Mouse (Mus musculus) layer of hippocampus, adult 11-12 months (tissue): ENCODE data around the gene Nedd4.
"Not testable (repeated sequence)": the region's sequence is repeated elsewhere in the genome, so short reads cannot be mapped to it uniquely, and the experiment has no call there.

Experiments used
- DNase-seq: peaks from one replicate; pipeline ENCODE4 v3.0.0; 2022; ENCODE audit warnings: low spot score

The Nedd4 gene

GRCm38 (mm10) chr9:72652961-72653360 is 9.2 kb upstream of the Nedd4 start:
- DNase-seq: no peak

- no peak for DNase-seq
These were observed 8.6 kb upstream of the Nedd4 start for GRCm38 (mm10) chr9:72653533-72653932.

DNA sequence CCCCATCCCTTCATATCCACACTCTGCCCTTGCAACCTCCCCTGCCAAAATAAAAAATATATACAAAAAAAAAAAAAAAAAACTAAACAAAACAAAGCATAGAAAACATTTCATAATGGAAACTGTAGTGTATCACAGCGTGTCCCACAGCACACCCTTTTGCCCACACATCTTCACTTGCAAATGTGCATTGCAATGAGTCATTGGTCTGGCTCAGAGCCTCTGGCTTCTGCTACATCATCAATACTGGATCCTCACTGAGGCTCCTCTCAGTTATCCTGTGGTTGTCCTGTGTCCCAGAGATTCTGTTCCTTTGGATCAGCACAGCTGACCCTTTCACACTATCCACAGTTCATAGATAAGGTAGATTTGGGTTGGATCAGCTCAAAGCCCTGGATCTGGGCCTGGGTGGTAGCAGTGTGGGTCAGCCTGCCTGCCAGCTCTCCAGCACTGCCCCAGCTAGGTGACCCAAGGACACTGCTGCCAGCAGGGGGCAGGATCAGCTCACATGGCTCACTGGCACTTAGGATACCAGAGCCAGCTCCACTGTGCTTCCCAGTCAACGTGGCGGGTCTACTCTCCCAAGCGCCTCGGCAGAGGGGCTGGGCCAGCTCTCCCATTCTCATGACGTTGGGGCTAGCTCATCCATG is 7.4 kb upstream of the Nedd4 start:
- peak; percentile 67 for DNase-seq

DNA sequence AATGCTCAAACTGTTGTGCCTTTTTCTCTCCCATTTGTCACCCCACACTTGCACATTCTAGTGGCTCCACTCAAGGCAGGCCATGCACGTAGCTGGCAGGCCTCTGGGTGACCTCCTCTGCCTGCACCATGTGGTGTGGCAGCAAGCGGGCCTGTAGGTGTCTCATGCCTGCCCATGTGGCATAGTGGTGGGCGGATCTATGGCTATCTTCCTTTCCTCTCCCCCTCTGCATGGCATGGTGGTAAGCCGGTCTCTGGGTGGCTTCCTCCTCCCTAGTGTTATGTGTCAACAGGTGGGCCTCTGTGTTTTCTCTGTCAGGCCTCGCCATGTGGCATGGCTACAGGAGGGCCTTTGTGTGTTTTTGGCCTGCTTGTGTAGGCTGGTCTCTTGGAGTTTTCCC is 6.5 kb upstream of the Nedd4 start:
- no peak for DNase-seq

- no peak for DNase-seq
These were observed 5.7 kb upstream of the Nedd4 start for GRCm38 (mm10) chr9:72656491-72656890.

GRCm38 (mm10) chr9:72656940-72657339 is 5.2 kb upstream of the Nedd4 start:
- DNase-seq: no peak

DNA sequence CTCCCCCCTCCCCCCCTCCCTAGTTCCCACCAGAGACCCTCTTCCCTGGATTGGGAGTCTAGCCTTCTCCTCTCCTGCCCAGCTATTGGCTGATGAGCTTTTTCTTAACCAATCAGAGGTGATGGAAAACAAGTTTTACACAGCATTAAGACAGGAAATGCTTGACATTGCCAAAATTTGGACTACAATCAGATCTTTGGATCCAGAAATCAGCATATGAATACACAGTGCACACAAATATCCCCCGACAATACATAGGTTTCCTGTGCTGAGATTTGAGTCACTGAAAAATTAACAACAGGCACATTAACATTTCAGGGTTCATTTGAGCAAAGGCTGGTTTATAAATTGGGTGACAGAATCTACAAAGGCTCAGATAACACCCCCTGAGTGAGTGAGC is 4.5 kb upstream of the Nedd4 start:
- no peak for DNase-seq

- no peak for DNase-seq
These were observed 2.0 kb upstream of the Nedd4 start for GRCm38 (mm10) chr9:72660139-72660538.

- DNase-seq: no peak
These were observed 1.2 kb upstream of the Nedd4 start for GRCm38 (mm10) chr9:72660911-72661310.

DNA sequence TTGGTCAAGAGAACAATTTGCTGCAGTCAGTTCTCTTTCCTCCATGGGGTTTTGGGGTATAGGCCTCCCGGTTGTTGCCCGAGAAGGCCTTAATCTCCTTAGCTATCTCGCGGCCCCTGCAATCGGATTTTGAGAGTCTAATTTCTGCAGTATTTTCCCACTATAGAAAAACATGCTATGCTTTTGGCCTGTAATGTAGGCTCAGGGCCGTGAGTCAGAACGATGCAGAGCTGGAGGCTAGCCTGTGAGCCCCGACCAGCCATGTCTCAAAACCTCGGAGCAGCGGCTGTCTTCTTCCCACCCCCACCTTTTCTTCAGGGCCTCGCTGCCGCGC is 618 bp upstream of the Nedd4 start:
- DNase-seq: no peak

DNA sequence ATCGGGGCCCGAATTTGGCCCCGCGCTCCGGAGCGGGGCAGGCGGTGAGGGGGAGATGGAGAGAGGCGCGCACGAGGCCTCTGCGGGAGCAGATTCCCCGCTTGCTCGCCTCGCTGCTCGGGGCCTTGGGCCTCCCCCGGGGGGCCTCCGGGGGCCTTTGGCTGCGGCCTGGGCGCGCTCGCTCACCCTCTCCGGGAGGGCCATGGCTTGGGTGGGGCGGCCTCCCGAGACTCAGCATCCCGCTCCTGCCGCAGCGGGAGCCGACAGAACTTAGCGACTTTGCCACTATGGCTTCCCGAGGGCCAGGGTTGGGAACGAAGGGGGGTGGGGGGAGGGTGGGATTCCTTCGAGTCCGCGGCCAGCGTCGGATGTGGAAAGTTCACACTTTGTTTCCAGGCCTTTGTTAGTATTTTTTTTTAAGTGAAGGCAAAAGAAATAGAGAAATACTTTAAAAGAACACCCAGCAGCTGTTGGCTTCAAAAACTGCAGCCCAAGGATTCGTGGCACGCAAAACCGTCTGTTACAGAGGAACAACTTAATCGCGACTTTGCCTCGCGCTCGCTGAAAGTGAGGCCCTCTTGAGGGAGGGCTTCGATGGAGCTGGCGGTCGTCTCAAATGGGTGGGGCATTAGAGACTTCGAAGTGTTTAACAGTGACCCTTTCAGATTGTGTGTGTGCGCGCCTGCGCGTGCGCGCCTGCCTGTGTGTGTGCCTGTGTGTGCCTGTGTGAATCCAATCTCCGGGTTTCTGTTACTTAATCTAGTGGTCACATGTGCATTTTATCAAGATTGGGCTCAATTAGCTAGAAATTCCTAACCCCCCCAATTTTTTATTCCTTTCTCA is 766 bp downstream of the Nedd4 start:
- DNase-seq: peak; percentile 77

GRCm38 (mm10) chr9:72663534-72663918 is 1.4 kb downstream of the Nedd4 start:
- no peak for DNase-seq

- DNase-seq: peak; percentile 37
These were observed 2.5 kb downstream of the Nedd4 start for GRCm38 (mm10) chr9:72664409-72665351.

DNA sequence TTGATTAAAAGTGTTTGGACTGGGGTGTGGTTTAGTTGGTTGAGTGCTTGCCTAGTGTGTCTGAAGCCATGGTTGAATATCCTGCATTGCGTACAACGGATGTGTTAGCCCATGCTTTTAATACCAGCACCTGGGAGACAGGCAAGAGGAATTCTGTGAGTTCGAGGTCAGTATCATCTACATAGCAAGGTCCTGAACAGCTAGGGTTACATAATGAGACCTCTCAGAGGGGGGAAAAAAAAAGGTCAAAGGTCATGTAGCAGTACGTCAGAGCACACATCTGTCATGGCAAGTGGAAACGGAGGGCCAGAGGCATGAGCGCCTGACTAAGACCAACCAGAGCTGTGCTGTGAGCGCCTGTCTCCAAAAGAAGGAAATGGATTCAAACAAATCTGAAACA is 3.4 kb downstream of the Nedd4 start:
- no peak for DNase-seq

GRCm38 (mm10) chr9:72666352-72667021 is 4.3 kb downstream of the Nedd4 start:
- not testable (repeated sequence) for DNase-seq

- DNase-seq: no peak
These were observed 5.0 kb downstream of the Nedd4 start for GRCm38 (mm10) chr9:72667126-72667525.

DNA sequence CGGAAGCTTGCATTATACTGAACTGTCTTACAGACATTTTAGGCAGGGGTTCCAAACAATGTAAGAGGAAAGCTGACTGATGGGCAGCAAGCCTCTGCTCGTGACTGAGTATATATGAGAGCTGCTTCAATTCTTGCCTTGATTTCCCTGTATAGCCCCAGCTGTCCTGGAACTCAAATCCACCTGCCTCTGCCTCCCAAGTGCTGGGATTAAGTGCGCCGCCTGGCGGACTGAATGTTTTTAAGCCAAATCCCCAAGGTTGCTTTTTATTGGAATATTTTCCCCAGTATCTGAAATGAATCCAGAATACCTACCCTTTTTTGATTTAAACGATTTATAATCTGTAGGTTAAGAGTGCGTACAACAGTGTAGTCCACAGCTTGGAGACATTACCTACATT is 7.2 kb downstream of the Nedd4 start:
- DNase-seq: no peak

- DNase-seq: peak; percentile 84
These were observed 10.2 kb downstream of the Nedd4 start for GRCm38 (mm10) chr9:72672361-72672760.

DNA sequence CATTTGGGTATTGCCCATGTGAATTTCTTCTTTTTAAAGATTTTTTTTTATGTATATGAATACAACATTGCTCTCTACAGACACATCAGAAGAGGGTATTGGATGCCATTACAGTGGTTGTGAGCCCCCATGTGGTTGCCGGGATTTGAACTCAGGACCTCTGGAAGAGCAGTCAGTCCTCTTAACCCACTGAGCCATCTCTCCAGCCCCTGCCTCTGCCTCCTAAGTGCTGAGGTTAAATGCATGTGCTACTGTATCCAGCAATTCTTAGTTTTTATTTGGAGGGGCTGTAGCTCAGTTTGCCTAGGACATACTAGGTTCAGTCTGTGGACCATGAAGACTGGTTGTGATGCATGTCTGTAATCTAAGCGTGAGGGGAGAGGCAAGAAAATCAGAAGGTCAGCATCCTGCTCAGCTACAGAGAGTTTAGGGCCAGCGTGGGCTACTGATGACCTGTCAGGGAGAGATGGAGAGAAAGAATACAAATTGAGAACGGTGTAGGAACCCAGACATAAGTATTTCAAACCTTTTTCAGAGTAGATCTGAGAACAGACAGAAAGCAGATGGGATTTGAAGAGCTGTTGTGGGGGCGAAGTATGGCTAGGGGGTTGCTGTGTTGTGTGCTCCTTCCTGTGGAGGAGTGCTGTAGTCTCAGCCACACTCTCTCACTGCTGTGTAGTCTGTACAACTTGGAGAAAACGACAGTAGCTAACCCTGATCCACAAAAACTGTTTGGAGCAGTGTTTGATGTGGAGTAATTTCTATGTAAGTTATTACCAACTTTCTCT is 13.0 kb downstream of the Nedd4 start:
- DNase-seq: no peak

DNA sequence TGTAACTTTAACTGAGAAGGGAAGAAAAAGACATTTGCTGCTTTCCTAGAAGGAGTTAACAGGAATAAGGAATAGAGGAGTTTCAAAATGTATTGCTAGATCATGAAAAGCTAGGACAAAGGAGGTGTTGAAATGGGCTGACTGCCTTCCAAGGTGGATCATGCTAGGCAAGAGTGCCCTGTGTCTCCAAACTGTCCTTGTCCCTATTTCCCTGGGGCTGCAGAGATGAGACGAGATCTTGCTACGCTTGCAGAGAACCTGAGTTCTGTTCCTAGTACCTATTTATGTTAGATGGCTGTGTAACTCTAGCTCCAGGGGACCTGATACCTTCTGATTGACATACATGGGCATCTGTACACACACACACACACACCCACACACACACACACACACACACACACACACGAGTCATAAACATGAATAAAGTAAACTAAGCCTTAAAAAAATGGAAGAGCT is 13.6 kb downstream of the Nedd4 start:
- DNase-seq: no peak

- DNase-seq: no peak
These were observed 15.5 kb downstream of the Nedd4 start for GRCm38 (mm10) chr9:72677659-72678058.
